Comparison of ENCODE assay signal across 8 mouse cellular contexts in genomic region chr1:173905885-173906284, GRCm38 (mm10). TPM values are rescaled to one million over a fixed set of nuclear protein-coding genes. Genes with fewer than 3 reads are reported as not detected.
"Had no signal": no experiment of that assay in that cellular context is flagged by ENCODE, and none has a peak within 500 bp of the region (broad histone marks: within the 10 kb centered on the region; RNA-seq: fewer than 3 reads in every experiment).

No protein-coding gene starts in this region.

RNA-seq across cellular contexts. Expression of gene Ifi211, which starts 7.0 kb away (rescaled TPM):
- total RNA-seq: layer of hippocampus, adult 2 months; layer of hippocampus, postnatal 10 days; layer of hippocampus, postnatal 25 days; left cerebral cortex, adult 2 months; left cerebral cortex, postnatal 14 days had no signal
- polyA plus RNA-seq: limb, embryonic 10.5 days had no signal

RNA-seq across cellular contexts. Expression of gene Ifi203, which starts 36.6 kb away (rescaled TPM):
- polyA plus RNA-seq: heart, embryonic 10.5 days; hindbrain, embryonic 10.5 days; limb, embryonic 10.5 days had no signal
